Mouse (Mus musculus) left cerebral cortex, postnatal 4 days (tissue): ENCODE data around the gene Olfr52. TPM values are rescaled to one million over a fixed set of nuclear protein-coding genes. Genes with fewer than 3 reads are reported as not detected.
"Not testable (repeated sequence)": the region's sequence is repeated elsewhere in the genome, so short reads cannot be mapped to it uniquely, and the experiment has no call there.

Experiments used
- DNase-seq: peaks from one replicate; pipeline ENCODE4 v3.0.0-alpha.2; 2022
- intact Hi-C: fragments of 180-260 bp; cut with DNase I; formaldehyde crosslinking; loops from one replicate; pipeline ENCODE4 v1.15.1; 2025
- total RNA-seq, 2 experiments: library from RNA; stranded (reverse); gene quantifications; 2 replicates each; pipeline ENCODE4 v1.2.3; 2021

The Olfr52 gene
- not detected for total RNA-seq

- DNase-seq = no peak
- intact Hi-C loops = no loop called here
Observed at GRCm38 (mm10) chr2:86185583-86185982, at the start of gene Olfr52. TSS of gene Olfr52 (minus strand) at chr2:86185683.

GRCm38 (mm10) chr2:86231301-86231700, 45.8 kb upstream of the Olfr52 start, which contains the start of gene Olfr1047:
TSS of gene Olfr1047 (minus strand) at chr2:86231401.
- intact Hi-C loops = no loop called here
- no peak for DNase-seq

GRCm38 (mm10) chr2:86219214-86219613, 33.7 kb upstream of the Olfr52 start, which contains the start of gene Olfr1046:
TSS of gene Olfr1046 (minus strand) at chr2:86219314.
- no peak for DNase-seq
- intact Hi-C loops = no loop called here

GRCm38 (mm10) chr2:86202909-86203308, 17.4 kb upstream of the Olfr52 start, which contains the start of gene Olfr1045:
TSS of gene Olfr1045 (minus strand) at chr2:86203009.
- intact Hi-C loops = no loop called here
- no peak for DNase-seq

- DNase-seq = no peak
- intact Hi-C loops = no loop called here
Observed at GRCm38 (mm10) chr2:86195863-86196262, 10.4 kb upstream of the Olfr52 start.

GRCm38 (mm10) chr2:86179950-86180349, 5.5 kb downstream of the Olfr52 start:
- intact Hi-C loops = no loop called here
- no peak for DNase-seq

GRCm38 (mm10) chr2:86177720-86178119, 7.8 kb downstream of the Olfr52 start, which contains the start of gene Olfr1044:
TSS of gene Olfr1044 (minus strand) at chr2:86177820.
- intact Hi-C loops = no loop called here
- DNase-seq = no peak

GRCm38 (mm10) chr2:86175422-86175821, 10.1 kb downstream of the Olfr52 start:
- intact Hi-C loops = not testable (repeated sequence)

GRCm38 (mm10) chr2:86167422-86167821, 18.1 kb downstream of the Olfr52 start, which contains the start of gene Olfr1043:
TSS of gene Olfr1043 (minus strand) at chr2:86167522.
- DNase-seq = no peak
- intact Hi-C loops = no loop called here

More at GRCm38 (mm10) chr2:86175422-86175821, 10.1 kb downstream of the Olfr52 start:
- not testable (repeated sequence) for DNase-seq

- intact Hi-C loops = no loop called here
- DNase-seq = no peak
Observed at GRCm38 (mm10) chr2:86161738-86162137, 23.7 kb downstream of the Olfr52 start, which contains the start of gene Olfr1042. TSS of gene Olfr1042 (minus strand) at chr2:86161838.

GRCm38 (mm10) chr2:86146632-86147031, 38.9 kb downstream of the Olfr52 start, which contains the start of gene Olfr1040:
TSS of gene Olfr1040 (minus strand) at chr2:86146732.
- intact Hi-C loops = no loop called here
- DNase-seq = no peak

GRCm38 (mm10) chr2:86135828-86136227, 49.7 kb downstream of the Olfr52 start, which contains the start of gene Olfr1039:
TSS of gene Olfr1039 (minus strand) at chr2:86135928.
- intact Hi-C loops = no loop called here

More at GRCm38 (mm10) chr2:86135828-86136227, 49.7 kb downstream of the Olfr52 start, which contains the start of gene Olfr1039:
- DNase-seq = no peak

Other genes with a start within 250 kb of the Olfr52 start
- not detected for gene Olfr1028, start 235.2 kb downstream of the Olfr52 start, total RNA-seq
- gene Olfr1029, start 211.8 kb downstream of the Olfr52 start, total RNA-seq = not detected
- not detected for gene Olfr1030, start 206.4 kb downstream of the Olfr52 start, total RNA-seq
- not detected for gene Olfr1031, start 195.4 kb downstream of the Olfr52 start, total RNA-seq
- gene Olfr1032, start 180.1 kb downstream of the Olfr52 start, total RNA-seq = not detected
- not detected for gene Olfr1033, start 165.1 kb downstream of the Olfr52 start, total RNA-seq
- gene Olfr1034, start 139.8 kb downstream of the Olfr52 start, total RNA-seq = not detected
- not detected for gene Olfr1036, start 111.7 kb downstream of the Olfr52 start, total RNA-seq
- gene Olfr1037, start 98.3 kb downstream of the Olfr52 start, total RNA-seq = not detected
- not detected for gene Olfr1039, start 49.8 kb downstream of the Olfr52 start, total RNA-seq
- not detected for gene Olfr1040, start 39.0 kb downstream of the Olfr52 start, total RNA-seq
- not detected for gene Olfr1042, start 23.8 kb downstream of the Olfr52 start, total RNA-seq
- not detected for gene Olfr1043, start 18.2 kb downstream of the Olfr52 start, total RNA-seq
- gene Olfr1044, start 7.9 kb downstream of the Olfr52 start, total RNA-seq = not detected
- gene Olfr1045, start 17.3 kb upstream of the Olfr52 start, total RNA-seq = not detected
- gene Olfr1046, start 33.6 kb upstream of the Olfr52 start, total RNA-seq = not detected
- gene Olfr1047, start 45.7 kb upstream of the Olfr52 start, total RNA-seq = not detected
- gene Olfr1048, start 54.6 kb upstream of the Olfr52 start, total RNA-seq = not detected
- gene Olfr1049, start 72.6 kb upstream of the Olfr52 start, total RNA-seq = not detected
- gene Olfr1051, start 93.4 kb upstream of the Olfr52 start, total RNA-seq = not detected
- gene Olfr1052, start 106.8 kb upstream of the Olfr52 start, total RNA-seq = not detected
- gene Olfr1053, start 129.6 kb upstream of the Olfr52 start, total RNA-seq = not detected
- gene Olfr1054, start 149.8 kb upstream of the Olfr52 start, total RNA-seq = not detected
- gene Olfr1055, start 164.6 kb upstream of the Olfr52 start, total RNA-seq = not detected
- gene Olfr1056, start 176.8 kb upstream of the Olfr52 start, total RNA-seq = not detected
- not detected for gene Olfr1057, start 192.7 kb upstream of the Olfr52 start, total RNA-seq
- gene Olfr1058, start 202.9 kb upstream of the Olfr52 start, total RNA-seq = not detected
- not detected for gene Olfr1061, start 228.4 kb upstream of the Olfr52 start, total RNA-seq
- not detected for gene Olfr1062, start 241.1 kb upstream of the Olfr52 start, total RNA-seq